Mouse (Mus musculus) adrenal gland, postnatal 14 days (tissue): ENCODE results near the gene Sugct. TPM values are rescaled to one million over a fixed set of nuclear protein-coding genes. Genes with fewer than 3 reads are reported as not detected.

ENCODE experiments used
- DNase-seq: peaks from one replicate; pipeline ENCODE4 v3.0.0; 2021; ENCODE audit warnings: mixed read lengths
- total RNA-seq: library from RNA; stranded (reverse); gene quantifications from 2 replicates; pipeline ENCODE4 v1.2.3, GENCODE M21; 2021

Sugct gene
- total RNA-seq, 1 experiment from 2014 or later, result 6.6 TPM

- no peak for DNase-seq
Measured at GRCm38 (mm10) chr13:17030761-17031160, 664.6 kb downstream of the Sugct start.

- peak; percentile 76 for DNase-seq
Measured at GRCm38 (mm10) chr13:17028595-17028994, 666.8 kb downstream of the Sugct start.

GRCm38 (mm10) chr13:17027846-17028529 lies 667.4 kb downstream of the Sugct start:
- DNase-seq, result no peak

GRCm38 (mm10) chr13:17027001-17027400 lies 668.4 kb downstream of the Sugct start:
- DNase-seq, result no peak

- DNase-seq, result no peak
Measured at GRCm38 (mm10) chr13:16996464-16996863, 698.9 kb downstream of the Sugct start.

- no peak for DNase-seq
Measured at GRCm38 (mm10) chr13:16995321-16995720, 700.0 kb downstream of the Sugct start.

GRCm38 (mm10) chr13:16977743-16978142 lies 717.6 kb downstream of the Sugct start:
- DNase-seq, result no peak

GRCm38 (mm10) chr13:16971277-16971676 lies 724.1 kb downstream of the Sugct start:
- peak; percentile 16 for DNase-seq

- DNase-seq, result no peak
Measured at GRCm38 (mm10) chr13:16968995-16969394, 726.4 kb downstream of the Sugct start.

GRCm38 (mm10) chr13:16964823-16965475 lies 730.4 kb downstream of the Sugct start:
- no peak for DNase-seq

- DNase-seq, result no peak
Measured at GRCm38 (mm10) chr13:16952045-16952444, 743.3 kb downstream of the Sugct start.

- no peak for DNase-seq
Measured at GRCm38 (mm10) chr13:16939466-16939811, 755.9 kb downstream of the Sugct start.

GRCm38 (mm10) chr13:16938552-16939465 lies 756.5 kb downstream of the Sugct start:
- no peak for DNase-seq

GRCm38 (mm10) chr13:16937422-16938202 lies 757.7 kb downstream of the Sugct start:
- DNase-seq, result no peak

- DNase-seq, result no peak
Measured at GRCm38 (mm10) chr13:16935029-16935428, 760.3 kb downstream of the Sugct start.

GRCm38 (mm10) chr13:16933600-16933999 lies 761.8 kb downstream of the Sugct start:
- no peak for DNase-seq

- DNase-seq, result peak; percentile 11
Measured at GRCm38 (mm10) chr13:16921305-16921704, 774.0 kb downstream of the Sugct start.

- DNase-seq, result no peak
Measured at GRCm38 (mm10) chr13:16915697-16916096, 779.7 kb downstream of the Sugct start.

GRCm38 (mm10) chr13:16912214-16912613 lies 783.1 kb downstream of the Sugct start:
- DNase-seq, result no peak

- no peak for DNase-seq
Measured at GRCm38 (mm10) chr13:16906974-16907373, 788.4 kb downstream of the Sugct start.

- no peak for DNase-seq
Measured at GRCm38 (mm10) chr13:16901424-16901823, 793.9 kb downstream of the Sugct start.
